Mouse (Mus musculus) C2C12 (cell line): ENCODE measurements around the gene Arl4a. TPM values are rescaled to one million over a fixed set of nuclear protein-coding genes. Genes with fewer than 3 reads are reported as not detected.

Experiments used
- H3K27me3 ChIP-seq: one replicate; pipeline ENCODE4 v1.6.1; 2011; ENCODE audit not compliant: control insufficient read depth, insufficient read depth, insufficient read length
- H3K36me3 ChIP-seq: one replicate; pipeline ENCODE4 v1.6.1; 2011; ENCODE audit not compliant: control insufficient read depth, insufficient read depth
- H3K4me3 ChIP-seq: one replicate; pipeline ENCODE4 v1.5.1; 2011; ENCODE audit warnings: mild to moderate bottlenecking, control low read depth; ENCODE audit not compliant: poor library complexity, insufficient read depth, severe bottlenecking
- H3K79me2 ChIP-seq: one replicate; pipeline ENCODE4 v1.6.1; 2011; ENCODE audit not compliant: control insufficient read depth, insufficient read depth
- H3K79me3 ChIP-seq: one replicate; pipeline ENCODE4 v1.6.1; 2011; ENCODE audit warnings: low read depth, control low read depth
- H3ac ChIP-seq: one replicate; pipeline ENCODE3; 2011; ENCODE audit warnings: low read depth; ENCODE audit not compliant: control insufficient read depth, insufficient read length
- CEBPB ChIP-seq: IDR thresholded peaks from one replicate; pipeline ENCODE4 v1.6.1; 2011; ENCODE audit warnings: low read depth, mild to moderate bottlenecking, control low read depth, moderate library complexity
- CTCF ChIP-seq: IDR thresholded peaks from one replicate; pipeline ENCODE4 v1.5.1; 2011; ENCODE audit not compliant: control insufficient read depth, insufficient read depth, insufficient read length
- FOSL1 ChIP-seq: IDR thresholded peaks from one replicate; pipeline ENCODE4 v1.8.0; 2011; ENCODE audit warnings: mild to moderate bottlenecking, low read length; ENCODE audit not compliant: poor library complexity, insufficient read depth, severe bottlenecking
- MAX ChIP-seq: IDR thresholded peaks from one replicate; pipeline ENCODE4 v1.6.1; 2011; ENCODE audit warnings: mild to moderate bottlenecking, control low read depth
- MYOD1 ChIP-seq: IDR thresholded peaks from one replicate; pipeline ENCODE4 v1.6.1; 2011; ENCODE audit warnings: low read depth; ENCODE audit not compliant: control insufficient read depth, insufficient read length
- MYOG ChIP-seq: IDR thresholded peaks from one replicate; pipeline ENCODE4 v1.6.1; 2011; ENCODE audit not compliant: control insufficient read depth, insufficient read length; ENCODE audit errors: extremely low read depth
- USF1 ChIP-seq: IDR thresholded peaks from one replicate; pipeline ENCODE4 v1.6.1; 2011; ENCODE audit warnings: low read depth, mild to moderate bottlenecking, control low read depth, moderate library complexity
- polyA plus RNA-seq: library from polyadenylated mRNA; unstranded; fragments of >200 nt; fragmentation: generic; extraction: Trizol; gene quantifications from one replicate; pipeline ENCODE4 v1.2.1, GENCODE M21; 2012; ENCODE audit warnings: missing spikeins

Arl4a gene
- polyA plus RNA-seq, 1 experiment = 11.7 TPM

DNA sequence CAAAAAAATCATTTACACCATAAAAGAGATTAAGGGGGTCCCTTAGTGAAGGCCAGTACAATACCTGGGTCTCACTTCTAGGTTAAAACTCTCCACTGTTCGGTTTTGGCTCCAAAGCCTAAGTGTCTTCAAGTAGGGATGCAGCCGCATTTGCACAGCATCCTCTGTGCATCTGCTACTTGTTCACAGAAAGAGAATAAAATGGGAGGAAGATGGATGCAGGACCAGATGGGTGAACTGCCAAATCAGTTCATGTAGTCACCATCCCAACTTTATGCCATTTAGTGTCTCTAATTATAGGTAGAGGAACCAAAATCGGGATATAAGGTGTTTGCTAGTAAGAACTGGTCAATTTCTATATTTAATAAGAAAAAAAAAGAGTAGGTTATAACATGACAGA, 69.7 kb downstream of the Arl4a start:
- Histone ChIP-seq H3K79me3 (no peaks in the 10 kb centered on the region), H3K36me3 (no peaks in the 10 kb centered on the region), H3ac (no peak overlapping the region), H3K79me2 (no peaks in the 10 kb centered on the region), H3K27me3 (no peaks in the 10 kb centered on the region), H3K4me3 (no peak overlapping the region)
- TF ChIP-seq CTCF = no peak
- TF ChIP-seq FOSL1 = no peak
- no peak for TF ChIP-seq CEBPB
- TF ChIP-seq MAX = no peak
- no peak for TF ChIP-seq USF1
- TF ChIP-seq MYOG = no peak
- no peak for TF ChIP-seq MYOD1

GRCm38 (mm10) chr12:39959166-39959565, 78.7 kb downstream of the Arl4a start:
- H3K79me2 ChIP-seq = no peaks in the 10 kb centered on the region
- no peak overlapping the region for H3K4me3 ChIP-seq
- no peaks in the 10 kb centered on the region for H3K36me3 ChIP-seq
- no peaks in the 10 kb centered on the region for H3K79me3 ChIP-seq
- TF ChIP-seq USF1 (no peak), CEBPB (no peak), FOSL1 (no peak), MYOG (no peak), MYOD1 (no peak), MAX (no peak), CTCF (no peak)
- H3ac ChIP-seq = no peak overlapping the region
- no peaks in the 10 kb centered on the region for H3K27me3 ChIP-seq

GRCm38 (mm10) chr12:39957931-39958671, 79.7 kb downstream of the Arl4a start:
- H3ac ChIP-seq = no peak overlapping the region
- H3K27me3 ChIP-seq = no peaks in the 10 kb centered on the region
- no peaks in the 10 kb centered on the region for H3K36me3 ChIP-seq
- no peak for TF ChIP-seq MYOD1
- TF ChIP-seq MYOG = no peak
- no peak for TF ChIP-seq FOSL1
- TF ChIP-seq CEBPB = no peak
- TF ChIP-seq CTCF = no peak
- TF ChIP-seq MAX = no peak
- no peak for TF ChIP-seq USF1
- no peak overlapping the region for H3K4me3 ChIP-seq
- H3K79me2 ChIP-seq = no peaks in the 10 kb centered on the region
- H3K79me3 ChIP-seq = no peaks in the 10 kb centered on the region

- TF ChIP-seq MYOG (no peak), CEBPB (no peak), MAX (no peak), FOSL1 (no peak), USF1 (no peak), MYOD1 (no peak), CTCF (no peak)
- no peak overlapping the region for H3K4me3 ChIP-seq
- H3K36me3 ChIP-seq = no peaks in the 10 kb centered on the region
- no peaks in the 10 kb centered on the region for H3K79me3 ChIP-seq
- no peaks in the 10 kb centered on the region for H3K27me3 ChIP-seq
- no peaks in the 10 kb centered on the region for H3K79me2 ChIP-seq
- H3ac ChIP-seq = no peak overlapping the region
Measured at GRCm38 (mm10) chr12:39956396-39956795, 81.4 kb downstream of the Arl4a start.

Other genes starting within 250 kb of the Arl4a start
- gene Scin, start 96.2 kb upstream of the Arl4a start, polyA plus RNA-seq = not detected
- 0.01 TPM for gene Lsmem1, start 161.5 kb upstream of the Arl4a start, polyA plus RNA-seq
- 166 TPM for gene Ifrd1, start 210.5 kb upstream of the Arl4a start, polyA plus RNA-seq